Mouse (Mus musculus) forebrain, embryonic 11.5 days (tissue): ENCODE measurements around the gene St6galnac3. TPM values are rescaled to one million over a fixed set of nuclear protein-coding genes. Genes with fewer than 3 reads are reported as not detected.
"Not testable (repeated sequence)": the region's sequence is repeated elsewhere in the genome, so short reads cannot be mapped to it uniquely, and the experiment has no call there.

ENCODE experiments used
- ATAC-seq: fragments of 200-750 bp; cut with Nextera tagmentation; replicated peaks from 2 replicates; pipeline ENCODE4 v1.8.0; 2017; ENCODE audit warnings: moderate TSS enrichment; ENCODE audit not compliant: low FRiP score
- DNase-seq: peaks from one replicate; pipeline ENCODE4 v3.0.0-alpha.2; 2017; ENCODE audit warnings: low spot score
- H3K27ac ChIP-seq: fragments of 300-500 bp; sonication (generic); 2 replicates; pipeline ENCODE4 v1.5.1; 2014; ENCODE audit warnings: low read depth, low read length
- H3K27me3 ChIP-seq: fragments of 300-500 bp; sonication (generic); 2 replicates; pipeline ENCODE4 v1.6.1; 2014; ENCODE audit warnings: mild to moderate bottlenecking, low read length, mixed read lengths; ENCODE audit not compliant: control insufficient read depth, insufficient read depth
- H3K36me3 ChIP-seq: fragments of 300-500 bp; sonication (generic); 2 replicates; pipeline ENCODE4 v1.6.1; 2014; ENCODE audit warnings: mild to moderate bottlenecking, low read length, moderate library complexity, mixed read lengths; ENCODE audit not compliant: control insufficient read depth, insufficient read depth
- H3K4me1 ChIP-seq: fragments of 300-500 bp; sonication (generic); replicated peaks from 2 replicates; pipeline ENCODE4 v1.6.1; 2014; ENCODE audit warnings: low read length, mixed read lengths; ENCODE audit not compliant: control insufficient read depth, insufficient read depth
- H3K4me2 ChIP-seq: fragments of 300-500 bp; sonication (generic); 2 replicates; pipeline ENCODE4 v1.6.1; 2014; ENCODE audit warnings: low read depth, mild to moderate bottlenecking, low read length, moderate library complexity, mixed read lengths; ENCODE audit not compliant: severe bottlenecking
- H3K4me3 ChIP-seq: fragments of 300-500 bp; sonication (generic); 2 replicates; pipeline ENCODE4 v1.5.1; 2014; ENCODE audit warnings: low read depth, low read length
- H3K9ac ChIP-seq: fragments of 300-500 bp; sonication (generic); 2 replicates; pipeline ENCODE4 v1.6.1; 2014; ENCODE audit warnings: low read length
- H3K9me3 ChIP-seq: fragments of 300-500 bp; sonication (generic); 2 replicates; pipeline ENCODE4 v1.6.1; 2016; ENCODE audit warnings: low read length, mixed read lengths; ENCODE audit not compliant: control insufficient read depth
- WGBS: fragments of 180-500 bp; shearing (Covaris S2); extraction: QIAGEN DNeasy Blood & Tissue Kit; methylation state at CpG from one replicate; pipeline ENCODE4 v1.1.7; 2014; 5-methylcytosine and 5-hydroxymethylcytosine counted together
- polyA plus RNA-seq: library from polyadenylated mRNA; unstranded; fragments of >200 nt; fragmentation: Nextera tagmentation; extraction: Ambion mirVana; gene quantifications from 2 replicates; pipeline ENCODE4 v1.2.1, GENCODE M21; 2014

The St6galnac3 gene
- polyA plus RNA-seq, 1 experiment from 2014 or later: 38.0 TPM

DNA sequence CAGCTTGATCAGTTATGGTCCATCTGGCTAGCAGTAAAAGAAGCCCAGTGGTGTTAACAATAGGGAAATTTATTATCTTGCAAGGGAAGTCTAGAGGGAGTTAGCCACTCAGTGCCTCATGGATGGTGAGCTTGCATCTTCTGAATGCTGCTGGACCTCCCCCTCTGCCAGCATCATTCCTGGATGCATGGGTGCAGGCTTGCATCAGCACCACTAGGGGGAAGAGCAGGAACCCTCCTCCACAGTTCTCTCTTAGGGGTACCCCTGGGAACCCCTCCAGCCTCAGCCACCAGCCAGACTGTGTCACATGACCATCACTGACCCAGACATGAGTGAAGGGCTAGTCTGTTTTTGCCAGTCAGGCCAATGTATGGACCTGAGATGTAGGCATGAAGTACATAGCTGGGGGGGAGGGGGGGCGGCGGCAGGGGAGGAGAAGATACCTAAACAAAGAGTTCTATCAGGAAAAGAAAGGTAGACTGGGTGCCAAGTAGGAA lies 31.6 kb upstream of the St6galnac3 start:
- H3K27me3 ChIP-seq: no peaks in the 10 kb centered on the region
- no peak overlapping the region for H3K9ac ChIP-seq
- 85% methylated on average over 2 of the region's 2 CpGs for WGBS
- H3K4me2 ChIP-seq: no peak overlapping the region
- H3K4me1 ChIP-seq: no peaks in the 10 kb centered on the region
- no peak for ATAC-seq
- H3K4me3 ChIP-seq: no peak overlapping the region
- H3K27ac ChIP-seq: no peak overlapping the region
- H3K36me3 ChIP-seq: no peaks in the 10 kb centered on the region
- DNase-seq: no peak
- H3K9me3 ChIP-seq: no peaks in the 10 kb centered on the region

DNA sequence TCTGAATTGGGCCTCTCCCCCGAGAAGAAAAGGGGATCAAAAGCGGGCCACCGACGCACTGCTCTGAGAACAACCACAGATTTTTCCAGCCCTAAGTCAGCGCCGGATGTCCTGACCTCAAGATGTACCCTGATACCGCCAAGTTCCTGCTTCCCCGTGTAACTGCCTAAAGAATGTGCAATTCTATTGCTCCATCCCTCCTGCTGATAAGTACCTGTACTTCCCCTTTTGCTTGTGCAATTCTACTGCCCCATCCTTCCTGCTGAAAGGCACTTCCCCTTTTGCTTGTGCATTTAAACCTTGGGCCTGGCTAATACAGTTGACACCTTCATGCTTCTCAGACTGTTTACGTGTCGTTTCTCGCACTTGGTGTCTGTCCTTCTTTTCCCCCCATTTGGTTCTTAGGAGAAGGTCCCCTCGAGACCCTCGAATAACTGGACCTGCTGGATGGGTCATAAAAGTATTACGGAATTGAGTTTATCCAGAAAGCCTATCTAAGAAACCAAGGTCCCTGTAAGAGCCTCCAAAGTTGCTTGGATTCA lies 30.9 kb upstream of the St6galnac3 start:
- DNase-seq, H3K9ac ChIP-seq, H3K9me3 ChIP-seq, H3K27me3 ChIP-seq, H3K4me1 ChIP-seq, H3K27ac ChIP-seq, H3K36me3 ChIP-seq, H3K4me3 ChIP-seq, ATAC-seq, H3K4me2 ChIP-seq: not testable (repeated sequence)
- WGBS: 88% methylated on average over 14 of the region's 14 CpGs

DNA sequence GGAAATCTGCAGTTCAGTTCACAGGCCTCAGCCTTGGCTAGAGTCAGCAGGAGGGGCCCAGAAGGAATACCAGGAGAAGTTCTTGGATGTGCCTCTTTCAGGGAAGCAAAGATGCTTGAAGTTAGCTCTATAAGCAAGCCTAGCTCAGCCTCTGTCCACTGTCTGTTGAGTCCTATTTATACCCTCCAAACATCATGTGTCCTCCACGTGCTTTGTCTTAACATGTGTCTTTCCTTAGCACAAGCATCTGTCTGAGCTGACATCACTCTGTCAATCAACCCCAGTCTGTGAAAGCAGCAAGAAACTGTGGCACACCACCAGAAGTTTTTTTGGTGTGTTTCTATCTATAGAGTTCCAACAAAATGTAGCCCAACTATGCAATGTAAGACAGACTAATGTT lies 26.5 kb upstream of the St6galnac3 start:
- H3K9ac ChIP-seq: no peak overlapping the region
- H3K9me3 ChIP-seq: no peaks in the 10 kb centered on the region
- H3K27ac ChIP-seq: no peak overlapping the region
- no peaks in the 10 kb centered on the region for H3K36me3 ChIP-seq
- DNase-seq: no peak
- no peaks in the 10 kb centered on the region for H3K4me1 ChIP-seq
- H3K4me2 ChIP-seq: no peak overlapping the region
- H3K4me3 ChIP-seq: no peak overlapping the region
- WGBS: 59% methylated on average over 1 of the region's 1 CpGs
- no peaks in the 10 kb centered on the region for H3K27me3 ChIP-seq
- no peak for ATAC-seq

DNA sequence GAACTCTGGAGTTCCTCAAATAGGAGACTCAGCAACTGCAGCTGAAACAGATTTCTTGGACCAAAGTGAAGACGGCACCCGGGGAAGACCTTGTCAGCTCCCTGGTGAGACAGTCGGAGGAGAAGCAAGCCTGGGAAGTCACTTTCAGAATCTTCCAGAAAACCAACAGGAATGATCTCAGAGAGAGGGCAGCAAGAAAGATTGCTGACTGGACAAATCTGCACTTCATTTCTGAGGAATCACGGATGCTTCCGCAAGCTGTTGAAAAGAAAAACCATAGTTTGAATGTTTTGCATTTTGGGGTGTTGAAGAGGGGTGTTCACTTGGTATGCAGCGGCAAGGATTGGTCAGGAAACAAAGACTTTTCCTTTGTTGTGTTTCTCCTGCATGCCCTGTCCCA lies 24.4 kb upstream of the St6galnac3 start:
- Histone ChIP-seq H3K4me3 (no peak overlapping the region), H3K4me2 (no peak overlapping the region), H3K27me3 (no peaks in the 10 kb centered on the region), H3K4me1 (no peaks in the 10 kb centered on the region), H3K36me3 (no peaks in the 10 kb centered on the region), H3K9ac (no peak overlapping the region), H3K27ac (no peak overlapping the region), H3K9me3 (no peaks in the 10 kb centered on the region)
- 88% methylated on average over 6 of the region's 6 CpGs for WGBS
- ATAC-seq (no peak), DNase-seq (no peak)

DNA sequence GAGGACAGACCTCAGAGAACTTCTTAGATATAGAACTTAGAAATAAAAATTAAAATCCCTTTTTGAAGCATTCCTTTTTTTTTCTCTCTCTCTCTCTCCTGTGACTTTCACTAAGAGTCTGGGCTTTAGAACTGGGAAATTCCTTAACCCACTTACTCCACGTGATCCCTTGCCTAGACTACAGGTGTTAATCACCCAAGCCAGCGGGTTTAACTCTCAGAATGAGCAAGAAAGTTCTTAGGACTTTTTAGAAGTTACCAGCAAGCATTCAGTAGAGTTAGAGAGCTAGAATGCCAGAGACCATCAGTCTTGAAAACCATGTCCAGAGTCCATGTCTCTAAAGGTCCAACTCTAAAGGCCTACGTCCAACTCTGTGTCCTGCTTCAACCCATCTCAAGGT lies 23.3 kb upstream of the St6galnac3 start:
- Histone ChIP-seq H3K4me3 (no peak overlapping the region), H3K9ac (no peak overlapping the region), H3K9me3 (no peaks in the 10 kb centered on the region), H3K27me3 (no peaks in the 10 kb centered on the region), H3K4me2 (no peak overlapping the region), H3K36me3 (no peaks in the 10 kb centered on the region), H3K27ac (no peak overlapping the region), H3K4me1 (no peaks in the 10 kb centered on the region)
- ATAC-seq (no peak), DNase-seq (no peak)
- WGBS: 89% methylated on average over 3 of the region's 3 CpGs

DNA sequence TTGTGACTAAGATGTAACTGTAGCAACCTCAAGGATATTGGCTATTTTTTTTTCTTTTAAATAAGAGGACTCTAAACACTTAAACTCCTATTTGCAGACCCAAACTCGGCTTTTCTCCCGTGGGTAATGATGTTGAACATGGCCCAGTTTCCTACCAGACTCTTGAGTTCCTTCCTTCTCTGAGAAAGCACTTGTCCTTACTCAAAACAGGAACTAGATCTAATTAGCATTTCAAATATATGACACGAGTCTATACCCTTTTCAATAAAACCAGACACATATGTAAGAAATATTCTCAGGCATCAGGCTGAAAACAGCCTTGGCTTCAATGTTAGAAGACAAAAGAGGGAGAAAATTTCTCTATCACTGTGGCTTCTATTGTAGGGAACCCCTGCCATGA lies 20.1 kb upstream of the St6galnac3 start:
- ATAC-seq (no peak), DNase-seq (no peak)
- WGBS: 82% methylated on average over 3 of the region's 3 CpGs
- Histone ChIP-seq H3K36me3 (no peaks in the 10 kb centered on the region), H3K9ac (no peak overlapping the region), H3K9me3 (no peaks in the 10 kb centered on the region), H3K27ac (no peak overlapping the region), H3K4me2 (no peak overlapping the region), H3K27me3 (no peaks in the 10 kb centered on the region), H3K4me3 (no peak overlapping the region), H3K4me1 (no peaks in the 10 kb centered on the region)

DNA sequence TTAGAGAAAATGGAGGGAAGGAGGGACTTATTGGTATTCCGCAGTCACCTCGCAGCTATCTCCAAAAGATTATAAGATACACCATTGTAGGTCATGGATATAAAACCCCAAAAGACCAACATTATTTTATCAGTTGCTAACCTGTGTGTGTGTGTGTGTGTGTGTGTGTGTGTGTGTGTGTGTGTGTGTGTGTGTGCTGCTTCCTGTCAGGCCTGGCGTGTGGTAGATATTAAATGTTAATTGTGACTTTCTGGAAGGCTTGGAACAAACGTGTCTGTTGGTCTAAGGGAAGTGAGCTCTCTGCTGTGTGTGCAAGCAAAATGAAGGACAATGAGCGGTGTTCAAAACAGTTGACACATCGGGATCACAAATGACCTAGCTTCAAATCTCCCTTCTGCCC lies 19.5 kb upstream of the St6galnac3 start:
- H3K4me2 ChIP-seq: no peak overlapping the region
- DNase-seq (no peak), ATAC-seq (no peak)
- no peak overlapping the region for H3K27ac ChIP-seq
- no peaks in the 10 kb centered on the region for H3K9me3 ChIP-seq
- no peaks in the 10 kb centered on the region for H3K4me1 ChIP-seq
- H3K27me3 ChIP-seq: no peaks in the 10 kb centered on the region
- no peaks in the 10 kb centered on the region for H3K36me3 ChIP-seq
- H3K4me3 ChIP-seq: no peak overlapping the region
- H3K9ac ChIP-seq: no peak overlapping the region
- WGBS: 91% methylated on average over 6 of the region's 6 CpGs

DNA sequence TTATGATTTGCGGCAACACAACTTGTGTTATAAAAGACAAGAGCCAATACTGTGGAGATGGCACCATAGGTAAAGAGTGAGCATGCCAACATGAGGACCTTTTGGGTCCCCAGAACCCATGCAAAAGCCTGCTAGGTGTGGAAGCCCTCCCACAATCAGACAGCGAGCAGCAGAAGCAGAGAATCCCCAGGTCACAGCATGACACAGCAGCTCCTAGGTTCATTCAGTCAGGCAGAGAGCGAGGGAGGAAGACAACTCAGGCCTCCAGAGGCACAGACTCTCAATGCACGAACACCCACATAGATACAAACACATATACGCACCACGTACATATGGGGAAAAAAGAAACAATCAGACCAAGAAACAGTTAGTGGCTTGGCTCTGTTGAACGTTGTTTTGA lies 16.8 kb upstream of the St6galnac3 start:
- WGBS: 89% methylated on average over 7 of the region's 7 CpGs
- Histone ChIP-seq H3K9ac (no peak overlapping the region), H3K4me1 (peaks cover 8% of the 10 kb centered on the region), H3K36me3 (no peaks in the 10 kb centered on the region), H3K4me2 (no peak overlapping the region), H3K4me3 (no peak overlapping the region), H3K9me3 (no peaks in the 10 kb centered on the region), H3K27ac (no peak overlapping the region), H3K27me3 (no peaks in the 10 kb centered on the region)
- ATAC-seq: no peak
- no peak for DNase-seq

DNA sequence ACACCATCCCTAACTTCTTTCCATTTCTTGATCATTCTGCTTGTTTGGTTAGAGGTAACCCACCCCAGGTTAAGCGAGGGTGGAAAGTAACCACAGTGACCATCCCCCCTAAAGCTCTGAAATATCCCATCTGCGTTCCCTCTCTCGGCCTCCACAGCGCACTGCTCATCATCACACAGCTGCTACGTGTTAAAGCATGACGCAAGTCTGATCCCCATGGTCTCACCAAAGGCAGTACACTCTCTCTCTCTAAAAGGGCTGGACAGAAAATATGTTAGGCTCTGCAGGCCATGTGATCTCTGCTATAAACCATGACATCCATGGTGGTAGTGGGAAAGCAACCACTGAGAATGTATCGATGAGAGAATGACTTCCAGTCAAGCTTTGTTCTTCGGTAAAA lies 14.4 kb upstream of the St6galnac3 start:
- Histone ChIP-seq H3K9ac (no peak overlapping the region), H3K4me2 (no peak overlapping the region), H3K27me3 (no peaks in the 10 kb centered on the region), H3K4me3 (no peak overlapping the region), H3K36me3 (no peaks in the 10 kb centered on the region), H3K9me3 (no peaks in the 10 kb centered on the region), H3K4me1 (peaks cover 16% of the 10 kb centered on the region), H3K27ac (no peak overlapping the region)
- 78% methylated on average over 8 of the region's 8 CpGs for WGBS
- no peak for ATAC-seq
- no peak for DNase-seq
